Mouse (Mus musculus): ENCODE data around the gene Tbc1d7. TPM values are rescaled to one million over a fixed set of nuclear protein-coding genes. Genes with fewer than 3 reads are reported as not detected.

The Tbc1d7 gene
- polyA plus RNA-seq, 1 experiment from 2014 or later = 20.7 TPM

GRCm38 (mm10) chr13:43193266-43193665 lies 22.0 kb upstream of the Tbc1d7 start:
- Histone ChIP-seq H3K36me3 (no peaks in the 10 kb centered on the region), H3K4me2 (no peak overlapping the region), H3K9ac (no peak overlapping the region), H3K4me3 (no peak overlapping the region), H3K9me3 (replicated peaks) (no peaks in the 10 kb centered on the region), H3K27ac (no peak overlapping the region), H3K27me3 (replicated peaks) (peaks cover 71% of the 10 kb centered on the region), H3K4me1 (peaks cover 49% of the 10 kb centered on the region)
- 5% methylated on average over 7 of the region's 7 CpGs for WGBS (ENCODE audit: insufficient replicate concordance)
- peak; percentile 71 for ATAC-seq

- Histone ChIP-seq H3K4me1 (peaks cover 46% of the 10 kb centered on the region), H3K27ac (no peak overlapping the region), H3K27me3 (replicated peaks) (peaks cover 62% of the 10 kb centered on the region), H3K4me3 (peak overlapping the region; percentile 14; the same call in 1 of the 2 replicates), H3K4me2 (peak overlapping the region; percentile 52), H3K36me3 (no peaks in the 10 kb centered on the region), H3K9me3 (replicated peaks) (no peaks in the 10 kb centered on the region; the same call in 1 of the 2 replicates), H3K9ac (peak overlapping the region; percentile 19; the same call in 1 of the 2 replicates)
- peak; percentile 76 for ATAC-seq
- under 1% methylated on average over 14 of the region's 14 CpGs for WGBS (ENCODE audit: insufficient replicate concordance)
These were observed 20.5 kb upstream of the Tbc1d7 start for GRCm38 (mm10) chr13:43191741-43192192.

- H3K27ac ChIP-seq = no peak overlapping the region
- peak overlapping the region; percentile 52 for H3K4me2 ChIP-seq
- no peak for ATAC-seq
- H3K27me3 ChIP-seq (replicated peaks) = peaks cover 57% of the 10 kb centered on the region
- no peaks in the 10 kb centered on the region; the same call in 1 of the 2 replicates for H3K9me3 ChIP-seq (replicated peaks)
- 0% methylated on average over 1 of the region's 2 CpGs for WGBS (ENCODE audit: insufficient replicate concordance)
- no peak overlapping the region for H3K4me3 ChIP-seq
- peaks cover 42% of the 10 kb centered on the region for H3K4me1 ChIP-seq
- no peaks in the 10 kb centered on the region for H3K36me3 ChIP-seq
- no peak overlapping the region for H3K9ac ChIP-seq
These were observed 20.0 kb upstream of the Tbc1d7 start for GRCm38 (mm10) chr13:43191290-43191689.

- H3K27ac ChIP-seq = no peak overlapping the region
- 76% methylated on average over 4 of the region's 4 CpGs for WGBS (ENCODE audit: insufficient replicate concordance)
- H3K36me3 ChIP-seq = no peaks in the 10 kb centered on the region
- no peak for ATAC-seq
- H3K9ac ChIP-seq = no peak overlapping the region
- H3K27me3 ChIP-seq (replicated peaks) = peaks cover 51% of the 10 kb centered on the region
- H3K4me3 ChIP-seq = no peak overlapping the region
- peaks cover 28% of the 10 kb centered on the region for H3K4me1 ChIP-seq
- no peaks in the 10 kb centered on the region; the same call in 1 of the 2 replicates for H3K9me3 ChIP-seq (replicated peaks)
- H3K4me2 ChIP-seq = no peak overlapping the region
These were observed 16.4 kb upstream of the Tbc1d7 start for GRCm38 (mm10) chr13:43187736-43188135.

GRCm38 (mm10) chr13:43183248-43184055 lies 12.2 kb upstream of the Tbc1d7 start:
- Histone ChIP-seq H3K4me2 (peak overlapping the region; percentile 48), H3K27me3 (replicated peaks) (peaks cover 40% of the 10 kb centered on the region), H3K4me1 (peaks cover 34% of the 10 kb centered on the region), H3K27ac (no peak overlapping the region), H3K9me3 (replicated peaks) (no peaks in the 10 kb centered on the region; the same call in 1 of the 2 replicates), H3K4me3 (peak overlapping the region; percentile 11; the same call in 1 of the 2 replicates), H3K36me3 (no peaks in the 10 kb centered on the region), H3K9ac (no peak overlapping the region)
- no peak for ATAC-seq
- WGBS (ENCODE audit: insufficient replicate concordance) = 60% methylated on average over 8 of the region's 8 CpGs

- 16% methylated on average over 14 of the region's 14 CpGs for WGBS (ENCODE audit: insufficient replicate concordance)
- peak overlapping the region; percentile 11; the same call in 1 of the 2 replicates for H3K4me3 ChIP-seq
- H3K36me3 ChIP-seq = no peaks in the 10 kb centered on the region
- peak overlapping the region; percentile 48 for H3K4me2 ChIP-seq
- no peaks in the 10 kb centered on the region; the same call in 1 of the 2 replicates for H3K9me3 ChIP-seq (replicated peaks)
- no peak overlapping the region for H3K9ac ChIP-seq
- peak; percentile 30; the same call in 1 of the 2 replicates for ATAC-seq
- no peak overlapping the region for H3K27ac ChIP-seq
- H3K27me3 ChIP-seq (replicated peaks) = peaks cover 35% of the 10 kb centered on the region
- H3K4me1 ChIP-seq = peaks cover 34% of the 10 kb centered on the region
These were observed 11.3 kb upstream of the Tbc1d7 start for GRCm38 (mm10) chr13:43182465-43183201.

- Histone ChIP-seq H3K27me3 (replicated peaks) (peaks cover 33% of the 10 kb centered on the region), H3K4me1 (peaks cover 34% of the 10 kb centered on the region), H3K27ac (no peak overlapping the region), H3K9ac (peak overlapping the region; percentile 4; the same call in 1 of the 2 replicates), H3K4me3 (no peak overlapping the region), H3K4me2 (peak overlapping the region; percentile 34), H3K9me3 (replicated peaks) (no peaks in the 10 kb centered on the region), H3K36me3 (no peaks in the 10 kb centered on the region)
- 48% methylated on average over 7 of the region's 7 CpGs for WGBS (ENCODE audit: insufficient replicate concordance)
- ATAC-seq = peak; percentile 73; the same call in 1 of the 2 replicates
These were observed 9.8 kb upstream of the Tbc1d7 start for GRCm38 (mm10) chr13:43181104-43181503.

- H3K36me3 ChIP-seq = no peaks in the 10 kb centered on the region
- H3K27ac ChIP-seq = no peak overlapping the region
- no peaks in the 10 kb centered on the region for H3K9me3 ChIP-seq (replicated peaks)
- no peak for ATAC-seq
- H3K4me3 ChIP-seq = no peak overlapping the region
- peaks cover 18% of the 10 kb centered on the region for H3K27me3 ChIP-seq (replicated peaks)
- H3K4me1 ChIP-seq = peaks cover 25% of the 10 kb centered on the region
- no peak overlapping the region for H3K9ac ChIP-seq
- WGBS (ENCODE audit: insufficient replicate concordance) = 77% methylated on average over 7 of the region's 7 CpGs
- H3K4me2 ChIP-seq = no peak overlapping the region
These were observed 6.0 kb upstream of the Tbc1d7 start for GRCm38 (mm10) chr13:43177317-43177716.

- 73% methylated on average over 3 of the region's 3 CpGs for WGBS (ENCODE audit: insufficient replicate concordance)
- Histone ChIP-seq H3K4me2 (no peak overlapping the region), H3K4me1 (peaks cover 25% of the 10 kb centered on the region), H3K36me3 (no peaks in the 10 kb centered on the region), H3K9me3 (replicated peaks) (no peaks in the 10 kb centered on the region), H3K4me3 (no peak overlapping the region), H3K27ac (no peak overlapping the region), H3K9ac (no peak overlapping the region), H3K27me3 (replicated peaks) (peaks cover 12% of the 10 kb centered on the region)
- ATAC-seq = no peak
These were observed 5.4 kb upstream of the Tbc1d7 start for GRCm38 (mm10) chr13:43176676-43177075.

GRCm38 (mm10) chr13:43173262-43173661 lies 2.0 kb upstream of the Tbc1d7 start:
- Histone ChIP-seq H3K4me2 (peak overlapping the region; percentile 16; the same call in 1 of the 2 replicates), H3K9ac (no peak overlapping the region), H3K27ac (no peak overlapping the region), H3K36me3 (peaks cover 4% of the 10 kb centered on the region; the same call in 1 of the 2 replicates), H3K4me3 (no peak overlapping the region), H3K9me3 (replicated peaks) (no peaks in the 10 kb centered on the region), H3K27me3 (replicated peaks) (no peaks in the 10 kb centered on the region), H3K4me1 (peaks cover 15% of the 10 kb centered on the region)
- WGBS (ENCODE audit: insufficient replicate concordance) = 15% methylated on average over 9 of the region's 9 CpGs
- no peak for ATAC-seq

GRCm38 (mm10) chr13:43172036-43172713 lies 874 bp upstream of the Tbc1d7 start:
- no peaks in the 10 kb centered on the region for H3K27me3 ChIP-seq (replicated peaks)
- 20% methylated on average over 14 of the region's 14 CpGs for WGBS (ENCODE audit: insufficient replicate concordance)
- peak overlapping the region; percentile 89 for H3K4me2 ChIP-seq
- H3K27ac ChIP-seq = peak overlapping the region; percentile 80
- no peak for ATAC-seq
- H3K4me1 ChIP-seq = peaks cover 15% of the 10 kb centered on the region
- no peak overlapping the region; the same call in none of the 2 replicates for H3K9ac ChIP-seq
- no peaks in the 10 kb centered on the region for H3K9me3 ChIP-seq (replicated peaks)
- peaks cover 4% of the 10 kb centered on the region; the same call in 1 of the 2 replicates for H3K36me3 ChIP-seq
- peak overlapping the region; percentile 77 for H3K4me3 ChIP-seq
